Mouse (Mus musculus) E14TG2a.4 (cell line): ENCODE data around the gene Ddx4.

Experiments
- H3K27me3 ChIP-seq: 2 replicates; pipeline ENCODE4 v1.6.1; 2014; ENCODE audit warnings: low read length, control low read depth; ENCODE audit not compliant: insufficient read depth
- H3K36me3 ChIP-seq: 2 replicates; pipeline ENCODE4 v1.6.1; 2014; ENCODE audit warnings: low read length, control low read depth; ENCODE audit not compliant: insufficient read depth
- H3K4me1 ChIP-seq: replicated peaks from 2 replicates; pipeline ENCODE4 v1.6.1; 2014; ENCODE audit warnings: low read depth, low read length, control low read depth
- H3K4me3 ChIP-seq: replicated peaks from 2 replicates; pipeline ENCODE4 v1.5.1; 2014; ENCODE audit warnings: mild to moderate bottlenecking, low read length
- H3K9me3 ChIP-seq: 2 replicates; pipeline ENCODE4 v1.6.1; 2014; ENCODE audit warnings: low read length, control low read depth
- CTCF ChIP-seq: conservative IDR thresholded peaks from 2 replicates; pipeline ENCODE4 v1.5.1; 2014; ENCODE audit warnings: low read length
- NANOG ChIP-seq: IDR thresholded peaks from 2 replicates; pipeline ENCODE4 v1.6.1; 2014; ENCODE audit warnings: borderline replicate concordance, low read length, mixed read lengths
- POU5F1 ChIP-seq: IDR thresholded peaks from 2 replicates; pipeline ENCODE4 v1.6.1; 2014; ENCODE audit warnings: low read length, borderline replicate concordance

Ddx4 gene

DNA sequence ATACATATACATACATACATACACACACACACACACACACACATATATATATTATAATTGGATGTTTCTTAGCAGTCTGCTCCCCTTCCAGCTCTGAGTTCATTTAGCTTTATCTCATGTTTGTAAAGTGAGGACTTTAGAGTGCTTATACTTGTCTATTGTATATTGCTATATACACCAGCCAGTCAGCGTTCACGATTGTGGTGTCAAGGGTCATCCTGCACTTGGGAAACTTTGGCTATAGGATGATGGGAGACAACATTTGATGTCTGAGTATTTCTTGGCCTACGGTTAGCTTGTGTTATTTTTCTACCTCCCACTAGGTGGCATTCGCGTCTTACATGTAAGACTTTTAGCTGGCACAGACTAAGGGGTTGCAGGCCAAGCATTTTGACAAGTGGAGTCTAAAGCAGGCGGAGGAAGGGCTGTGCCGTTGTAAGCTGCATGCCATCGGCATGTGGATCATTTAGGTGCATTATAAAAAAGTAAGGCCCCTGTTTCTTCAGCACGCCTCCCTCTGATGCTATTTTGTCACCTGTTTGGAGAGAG is 21.7 kb upstream of the Ddx4 start:
- H3K4me3 ChIP-seq: no peak overlapping the region
- no peaks in the 10 kb centered on the region for H3K4me1 ChIP-seq
- no peaks in the 10 kb centered on the region for H3K9me3 ChIP-seq
- no peaks in the 10 kb centered on the region for H3K27me3 ChIP-seq
- TF ChIP-seq POU5F1 (no peak), CTCF (peak; percentile 62)
- H3K36me3 ChIP-seq: peaks cover 23% of the 10 kb centered on the region

DNA sequence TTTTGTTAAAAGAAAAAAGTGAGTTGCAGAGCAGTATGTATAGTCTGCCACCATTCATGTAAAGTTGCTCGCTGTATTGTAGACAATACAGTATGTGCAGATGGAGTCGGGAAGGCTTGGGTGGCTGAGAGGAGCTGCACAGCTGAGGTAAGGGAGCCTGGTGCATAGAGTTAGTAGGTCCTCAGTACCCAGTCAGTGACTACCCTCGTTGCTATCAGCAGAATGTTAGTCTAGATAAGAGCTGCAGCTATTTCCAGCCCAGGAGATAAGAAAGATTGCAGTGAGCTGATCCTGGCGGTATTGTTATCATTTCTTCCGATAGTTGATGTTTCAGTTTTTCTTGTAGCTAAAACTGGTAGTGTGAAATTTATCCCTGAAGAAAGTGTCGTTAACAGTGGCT is 20.5 kb upstream of the Ddx4 start:
- Histone ChIP-seq H3K4me1 (no peaks in the 10 kb centered on the region), H3K9me3 (no peaks in the 10 kb centered on the region), H3K4me3 (no peak overlapping the region), H3K27me3 (no peaks in the 10 kb centered on the region), H3K36me3 (peaks cover 23% of the 10 kb centered on the region)
- TF ChIP-seq CTCF (no peak), NANOG (no peak), POU5F1 (no peak)

DNA sequence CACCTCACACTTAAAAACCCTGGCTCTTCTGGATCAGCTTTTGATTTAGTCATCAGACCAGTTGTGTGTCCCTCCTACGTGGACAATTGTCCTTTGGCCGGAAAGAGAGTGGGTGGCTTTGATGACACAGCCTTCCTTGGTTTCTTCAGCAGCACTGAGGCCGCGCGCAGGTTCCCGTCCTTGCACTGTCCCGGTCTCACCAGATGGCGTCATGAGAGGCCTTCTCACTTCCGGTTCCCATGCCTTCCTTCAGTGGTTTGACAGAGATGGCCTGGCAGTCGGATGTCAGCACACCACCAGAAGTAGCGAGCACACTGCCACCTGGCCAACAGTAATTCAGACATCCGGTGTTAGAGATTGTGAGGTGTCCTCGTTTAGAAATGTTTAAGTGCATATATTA is 19.4 kb upstream of the Ddx4 start:
- Histone ChIP-seq H3K36me3 (peaks cover 23% of the 10 kb centered on the region), H3K27me3 (no peaks in the 10 kb centered on the region), H3K4me1 (no peaks in the 10 kb centered on the region), H3K9me3 (no peaks in the 10 kb centered on the region), H3K4me3 (no peak overlapping the region)
- TF ChIP-seq NANOG (no peak), CTCF (no peak), POU5F1 (no peak)

DNA sequence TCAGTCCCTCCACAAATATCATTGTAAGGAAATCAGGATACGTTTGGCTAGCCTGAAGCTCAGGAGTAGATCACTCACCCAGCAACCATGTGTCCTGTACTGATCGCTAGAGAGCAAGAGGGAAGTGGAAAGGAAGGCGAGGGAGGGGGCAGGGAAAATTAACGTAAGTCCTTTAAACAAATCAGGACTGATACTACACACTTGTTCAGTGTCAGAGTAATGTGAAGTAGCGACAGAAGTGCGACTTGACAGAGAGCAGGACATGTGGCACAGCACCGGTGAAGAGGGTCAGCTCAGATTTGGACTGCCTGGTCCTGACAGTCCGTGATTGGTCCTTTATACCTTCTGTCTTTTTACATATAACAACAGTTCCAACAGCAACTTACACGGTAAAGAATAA is 14.9 kb upstream of the Ddx4 start:
- Histone ChIP-seq H3K36me3 (peaks cover 23% of the 10 kb centered on the region), H3K9me3 (no peaks in the 10 kb centered on the region), H3K4me1 (no peaks in the 10 kb centered on the region), H3K4me3 (no peak overlapping the region), H3K27me3 (no peaks in the 10 kb centered on the region)
- no peak for TF ChIP-seq NANOG
- no peak for TF ChIP-seq POU5F1
- no peak for TF ChIP-seq CTCF

DNA sequence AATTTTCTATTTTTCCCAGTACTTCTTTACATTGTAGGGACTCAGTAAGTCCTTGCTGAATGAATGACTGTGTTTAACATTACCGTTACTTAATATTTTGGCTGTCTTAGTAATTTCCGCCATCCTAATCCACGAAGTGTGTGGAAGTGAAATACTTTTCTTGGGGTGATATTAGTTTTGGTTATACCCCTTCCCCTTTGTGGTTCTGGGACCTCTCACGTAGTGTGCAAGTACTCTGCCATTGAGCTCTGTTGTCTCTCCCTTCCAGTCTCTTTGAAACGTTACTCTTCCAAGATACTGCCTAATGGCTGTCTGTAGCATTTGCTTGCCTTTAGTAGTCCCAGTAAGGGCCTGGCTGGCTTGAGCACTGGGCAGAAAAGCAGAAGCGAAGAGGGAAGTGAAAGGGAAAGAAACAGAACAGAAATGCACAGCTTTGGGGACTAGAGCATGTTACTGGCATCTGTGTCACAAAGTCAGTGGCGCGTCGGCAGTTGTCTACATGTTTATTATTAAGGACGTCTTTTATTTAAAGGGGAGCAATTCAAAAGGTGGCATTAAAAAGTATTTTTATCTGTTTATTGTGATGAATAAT is 14.3 kb upstream of the Ddx4 start:
- Histone ChIP-seq H3K36me3 (peaks cover 17% of the 10 kb centered on the region), H3K27me3 (no peaks in the 10 kb centered on the region), H3K4me1 (peaks cover 1% of the 10 kb centered on the region; the same call in 1 of the 2 replicates), H3K4me3 (no peak overlapping the region), H3K9me3 (no peaks in the 10 kb centered on the region)
- no peak for TF ChIP-seq NANOG
- TF ChIP-seq POU5F1: no peak
- TF ChIP-seq CTCF: no peak

DNA sequence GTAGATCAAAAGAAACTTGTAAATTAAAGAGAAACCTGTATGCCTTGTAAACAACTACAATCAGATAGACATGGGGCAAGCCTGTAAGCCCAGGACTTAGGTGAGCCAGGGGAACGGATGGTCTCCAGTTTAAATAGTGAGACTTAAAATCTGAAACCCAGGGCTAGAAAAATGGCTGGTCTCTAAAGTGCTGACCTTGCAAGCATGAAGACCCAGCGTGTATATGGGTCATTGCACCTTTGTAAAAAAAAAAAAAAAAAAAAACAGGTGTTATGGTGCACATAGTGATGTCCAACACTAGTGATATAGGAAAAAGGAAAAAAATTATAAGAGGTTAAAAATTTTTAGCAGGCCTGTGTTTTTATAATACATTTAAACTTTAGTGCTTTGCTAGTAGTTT is 9.4 kb upstream of the Ddx4 start:
- Histone ChIP-seq H3K9me3 (no peaks in the 10 kb centered on the region), H3K36me3 (no peaks in the 10 kb centered on the region), H3K4me1 (peaks cover 14% of the 10 kb centered on the region), H3K4me3 (no peak overlapping the region), H3K27me3 (peaks cover under 1% of the 10 kb centered on the region)
- no peak for TF ChIP-seq CTCF
- no peak for TF ChIP-seq NANOG
- TF ChIP-seq POU5F1: no peak

DNA sequence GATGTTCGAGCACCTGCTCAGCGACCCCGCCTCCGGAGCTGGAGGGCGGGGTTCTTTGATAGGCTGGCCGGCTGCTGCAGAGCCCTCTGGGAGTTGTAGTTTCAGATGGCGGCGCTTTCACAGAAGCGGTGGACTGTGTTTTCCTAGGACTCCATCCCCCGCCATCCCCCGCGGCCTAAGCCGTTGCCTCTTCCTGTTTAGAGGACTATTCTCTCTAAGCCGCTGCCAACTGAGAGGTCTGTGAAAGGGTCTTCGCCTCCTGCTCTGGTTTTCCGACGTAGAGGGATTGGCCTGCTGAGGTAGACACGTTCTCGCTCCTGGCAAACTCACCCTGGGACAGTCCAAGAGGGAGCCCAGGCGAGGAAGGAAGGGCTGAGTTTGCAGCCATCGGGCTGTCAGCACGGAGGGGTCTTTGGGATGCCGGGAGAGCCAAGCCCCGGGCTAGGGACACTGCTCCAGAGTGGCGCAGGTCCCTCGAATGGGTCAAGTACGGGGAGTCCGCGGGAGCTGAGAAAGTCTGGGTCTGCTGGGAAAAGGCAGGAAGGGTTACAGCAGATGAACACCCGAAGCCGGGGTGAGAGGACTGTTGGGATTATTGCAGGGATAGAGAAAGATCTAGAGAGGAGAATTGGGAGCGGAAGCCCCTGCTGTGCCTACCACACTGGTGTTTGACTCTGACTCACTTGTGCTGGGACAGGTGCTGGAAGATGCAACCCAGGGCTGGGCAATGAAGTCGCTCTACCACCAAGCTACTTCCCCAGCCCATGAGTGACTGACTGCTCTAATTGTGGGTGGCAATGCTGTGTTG is 8.5 kb upstream of the Ddx4 start, which contains the start of gene Slc38a9:
Slc38a9 (plus strand) TSS at position 178 of the 808 bp plus-strand sequence.
- Histone ChIP-seq H3K9me3 (no peaks in the 10 kb centered on the region), H3K4me3 (peak within 1 kb of the TSS; percentile 90), H3K27me3 (peaks cover 8% of the 10 kb centered on the region), H3K4me1 (peaks cover 14% of the 10 kb centered on the region), H3K36me3 (no peaks in the 10 kb centered on the region)
- no peak for TF ChIP-seq CTCF
- TF ChIP-seq POU5F1: no peak
- no peak for TF ChIP-seq NANOG

DNA sequence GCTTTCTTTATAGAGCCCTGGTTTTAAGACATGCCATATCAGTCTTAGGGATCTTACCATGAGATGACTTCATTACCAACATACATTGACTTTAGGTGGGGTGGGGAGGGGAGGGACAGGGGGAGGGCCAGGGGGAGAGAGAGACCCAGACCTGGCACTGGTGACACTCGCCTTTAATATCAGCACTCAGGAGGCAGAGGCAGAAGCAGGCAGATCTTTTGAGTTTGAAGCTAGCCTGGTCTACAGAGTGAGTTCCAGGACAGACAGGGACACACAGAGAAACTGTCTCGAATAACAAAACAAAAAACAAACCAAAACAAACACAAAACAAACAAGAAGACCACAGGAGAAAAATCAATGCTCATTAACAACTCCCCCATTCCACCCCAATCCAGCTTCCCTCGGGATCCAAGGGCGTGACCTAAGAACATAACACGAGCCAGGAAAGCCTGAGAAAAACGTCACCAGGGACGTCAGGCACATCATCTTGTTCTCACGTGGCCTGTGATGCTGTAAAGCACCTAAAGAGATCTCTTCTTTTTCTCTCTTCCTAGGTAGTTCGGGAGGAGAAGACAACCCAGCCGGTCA is 7.8 kb upstream of the Ddx4 start:
- Histone ChIP-seq H3K4me3 (peak overlapping the region; percentile 90), H3K9me3 (no peaks in the 10 kb centered on the region), H3K27me3 (peaks cover 12% of the 10 kb centered on the region), H3K36me3 (no peaks in the 10 kb centered on the region), H3K4me1 (peaks cover 14% of the 10 kb centered on the region)
- TF ChIP-seq NANOG: no peak
- no peak for TF ChIP-seq CTCF
